In genomic region chr8:110145538-110145937, GRCm38 (mm10) we compare ENCODE assay signal across 9 mouse cellular contexts. TPM values are rescaled to one million over a fixed set of nuclear protein-coding genes. Genes with fewer than 3 reads are reported as not detected.
DNase-seq lines count a peak whose midpoint lies in the region; ATAC-seq and TF ChIP-seq lines count a peak whose summit lies in the region.
"Had no signal": no experiment of that assay in that cellular context is flagged by ENCODE, and none has a peak within 500 bp of the region (broad histone marks: within the 10 kb centered on the region; RNA-seq: fewer than 3 reads in every experiment).

No protein-coding gene starts in this region.

- no peak for ATAC-seq in liver, embryonic 12.5 days
- ATAC-seq in midbrain, embryonic 14.5 days (ENCODE audit: low FRiP score, low TSS enrichment): no peak

- intact Hi-C loops in left cerebral cortex, adult 2 months (cut with DNase I): loop anchor here (5.0 kb wide), 1 partner anchor 332 kb away; no protein-coding TSS in a partner anchor

- no peaks in the 10 kb centered on the region for H3K79me2 ChIP-seq in liver, adult 2 months (ENCODE audit: control insufficient read depth, insufficient read depth, low read length)

- peak; percentile 17 for DNase-seq in liver, adult 2 months (ENCODE audit: extremely low read depth, low read depth, low spot score)
- DNase-seq in adrenal gland, adult 18-20 months (ENCODE audit: low spot score in 2 of 2): peak; percentile 46 to 49
- peak; percentile 61 for DNase-seq in hindbrain, embryonic 10.5 days (ENCODE audit: low spot score)
- peak; percentile 46 to 67 for DNase-seq in left cerebral cortex, adult 2 months (ENCODE audit: extremely low spot score in 1 of 2, low spot score in 2 of 2)
- DNase-seq in midbrain, embryonic 14.5 days: peak; percentile 87
- DNase-seq in thymus, postnatal 14 days: peak; percentile 36

- no peak overlapping the region for H3K9ac ChIP-seq in liver, adult 2 months (ENCODE audit: low read depth, low read length)
- no peak overlapping the region for H3K9ac ChIP-seq in liver, embryonic 12.5 days
- H3K9ac ChIP-seq in midbrain, embryonic 14.5 days (replicated peaks; ENCODE audit: low read length): no peak overlapping the region

- H3K27me3 ChIP-seq in liver, adult 2 months (ENCODE audit: control insufficient read depth, insufficient read depth, low read length): no peaks in the 10 kb centered on the region; the same call in 1 of the 2 replicates
- 0 out of 2 replicates have a peak, but pooled peaks cover 3% of the 10 kb centered on the region for H3K27me3 ChIP-seq in liver, embryonic 12.5 days (replicated peaks)
- no peaks in the 10 kb centered on the region for H3K27me3 ChIP-seq in hindbrain, embryonic 10.5 days (ENCODE audit: insufficient read depth, poor library complexity, severe bottlenecking)
- H3K27me3 ChIP-seq in midbrain, embryonic 14.5 days (ENCODE audit: control insufficient read depth, insufficient read depth, low read length): no peaks in the 10 kb centered on the region

- no peaks in the 10 kb centered on the region for H3K9me3 ChIP-seq in liver, embryonic 12.5 days (replicated peaks)
- no peaks in the 10 kb centered on the region for H3K9me3 ChIP-seq in hindbrain, embryonic 10.5 days
- H3K9me3 ChIP-seq in midbrain, embryonic 14.5 days (ENCODE audit: control insufficient read depth, low read length): no peaks in the 10 kb centered on the region

- H3K36me3 ChIP-seq in liver, adult 2 months (ENCODE audit: control insufficient read depth, insufficient read depth, low read length): no peaks in the 10 kb centered on the region
- H3K36me3 ChIP-seq in liver, embryonic 12.5 days: no peaks in the 10 kb centered on the region
- H3K36me3 ChIP-seq in hindbrain, embryonic 10.5 days: no peaks in the 10 kb centered on the region
- no peaks in the 10 kb centered on the region for H3K36me3 ChIP-seq in midbrain, embryonic 14.5 days (ENCODE audit: control insufficient read depth, insufficient read depth, low read length)

- peak; percentile 82 for TF ChIP-seq CTCF in liver, adult 2 months (IDR thresholded peaks at IDR 0.05; ENCODE audit: low read depth, low read length)
- peak; percentile 86 for TF ChIP-seq CTCF in cortical plate, adult 2 months (IDR thresholded peaks at IDR 0.05; ENCODE audit: extremely low read depth, insufficient read depth, low read length)
- TF ChIP-seq CTCF in left cerebral cortex, adult 2 months (IDR thresholded peaks at IDR 0.05): peak; percentile 67

- no peak overlapping the region for H3K4me2 ChIP-seq in liver, embryonic 12.5 days
- H3K4me2 ChIP-seq in midbrain, embryonic 14.5 days (ENCODE audit: low read length): no peak overlapping the region

- 3% methylated on average over 4 of the region's 4 CpGs for WGBS in liver, adult 2 months
- WGBS in liver, embryonic 12.5 days (ENCODE audit: insufficient replicate concordance): under 1% methylated on average over 4 of the region's 4 CpGs
- under 1% methylated on average over 4 of the region's 4 CpGs for WGBS in hindbrain, embryonic 10.5 days
- 0% methylated on average over 4 of the region's 4 CpGs for WGBS in midbrain, embryonic 14.5 days

- no peaks in the 10 kb centered on the region for H3K4me1 ChIP-seq in liver, adult 2 months (ENCODE audit: control insufficient read depth, insufficient read depth, low read length)
- no peaks in the 10 kb centered on the region for H3K4me1 ChIP-seq in liver, embryonic 12.5 days
- no peaks in the 10 kb centered on the region for H3K4me1 ChIP-seq in cortical plate, adult 2 months (ENCODE audit: control insufficient read depth, insufficient read depth, low read length)
- H3K4me1 ChIP-seq in hindbrain, embryonic 10.5 days (replicated peaks): 0 out of 2 replicates have a peak, but pooled peaks cover 4% of the 10 kb centered on the region
- no peaks in the 10 kb centered on the region for H3K4me1 ChIP-seq in midbrain, embryonic 14.5 days (ENCODE audit: control insufficient read depth, insufficient read depth, low read length)

- no peak for TF ChIP-seq POLR2A in liver, adult 2 months (IDR thresholded peaks at IDR 0.05; ENCODE audit: extremely low read depth, insufficient read depth, low read length)
- TF ChIP-seq POLR2A in cortical plate, adult 2 months (IDR thresholded peaks at IDR 0.05; ENCODE audit: extremely low read depth, insufficient read depth, low read length): no peak

- no peak overlapping the region for H3K27ac ChIP-seq in liver, adult 2 months (replicated peaks; ENCODE audit: insufficient read depth, low read depth, low read length)
- H3K27ac ChIP-seq in liver, embryonic 12.5 days: no peak overlapping the region
- H3K27ac ChIP-seq in cortical plate, adult 2 months (ENCODE audit: insufficient read depth, low read length): no peak overlapping the region
- H3K27ac ChIP-seq in hindbrain, embryonic 10.5 days: no peak overlapping the region
- H3K27ac ChIP-seq in left cerebral cortex, adult 2 months: no peak overlapping the region
- H3K27ac ChIP-seq in midbrain, embryonic 14.5 days (replicated peaks; ENCODE audit: low read depth, low read length): no peak overlapping the region

- no peak overlapping the region for H3K4me3 ChIP-seq in liver, adult 2 months (ENCODE audit: insufficient read depth, low read depth, low read length)
- H3K4me3 ChIP-seq in liver, embryonic 12.5 days: no peak overlapping the region
- H3K4me3 ChIP-seq in cortical plate, adult 2 months (ENCODE audit: insufficient read depth, low read length): no peak overlapping the region
- no peak overlapping the region for H3K4me3 ChIP-seq in hindbrain, embryonic 10.5 days
- H3K4me3 ChIP-seq in left cerebral cortex, adult 2 months: no peak overlapping the region
- H3K4me3 ChIP-seq in midbrain, embryonic 14.5 days (replicated peaks; ENCODE audit: low read depth, low read length): no peak overlapping the region

RNA-seq across cellular contexts. Expression of gene Calb2, which starts 22.5 kb away (rescaled TPM):
- not detected in 2 replicates for total RNA-seq in liver, adult 2 months (2014; rRNA removed)
- polyA plus RNA-seq in liver, adult 2 months (2012; rRNA removed): not detected in 2 replicates
- polyA plus RNA-seq in liver, embryonic 12.5 days (2016; fragmentation: Nextera tagmentation; extraction: Ambion mirVana): 0.08 TPM in 1 of 2 replicates, not detected in the other
- total RNA-seq in adrenal gland, adult 18-20 months (2021): 1 to 10 TPM in 1 of 2 experiments, under 1 TPM in 1; 0.36 to 1.2 TPM
- 14.4 and 15.3 TPM in 2 replicates for polyA plus RNA-seq in cortical plate, adult 2 months (2012; rRNA removed)
- polyA plus RNA-seq in hindbrain, embryonic 10.5 days (2016; fragmentation: Nextera tagmentation; extraction: Ambion mirVana): 7.2 and 28.1 TPM in 2 replicates
- total RNA-seq in left cerebral cortex, adult 2 months (2021): 10 to 100 TPM; 20.4 to 26.8 TPM
- polyA plus RNA-seq in midbrain, embryonic 14.5 days (2014; fragmentation: Nextera tagmentation; extraction: Ambion mirVana): 97.2 and 120 TPM in 2 replicates

RNA-seq across cellular contexts. Expression of gene Gm17720, which starts 43.0 kb away (rescaled TPM):
- total RNA-seq in liver, adult 2 months (2014; rRNA removed): not detected in 2 replicates
- not detected in 2 replicates for polyA plus RNA-seq in liver, adult 2 months (2012; rRNA removed)
- not detected in 2 replicates for polyA plus RNA-seq in liver, embryonic 12.5 days (2016; fragmentation: Nextera tagmentation; extraction: Ambion mirVana)
- not detected for total RNA-seq in adrenal gland, adult 18-20 months (2021)
- polyA plus RNA-seq in cortical plate, adult 2 months (2012; rRNA removed): not detected in 2 replicates
- not detected in 2 replicates for polyA plus RNA-seq in hindbrain, embryonic 10.5 days (2016; fragmentation: Nextera tagmentation; extraction: Ambion mirVana)
- total RNA-seq in left cerebral cortex, adult 2 months (2021): not detected
- polyA plus RNA-seq in midbrain, embryonic 14.5 days (2014; fragmentation: Nextera tagmentation; extraction: Ambion mirVana): not detected in 2 replicates
- polyA plus RNA-seq: frontal cortex, adult 2 months had no signal

RNA-seq across cellular contexts. Expression of gene Gm21964, which starts 44.5 kb away (rescaled TPM):
- not detected in 2 replicates for total RNA-seq in liver, adult 2 months (2014; rRNA removed)
- polyA plus RNA-seq in liver, adult 2 months (2012; rRNA removed): not detected in 2 replicates
- polyA plus RNA-seq in liver, embryonic 12.5 days (2016; fragmentation: Nextera tagmentation; extraction: Ambion mirVana): not detected in 2 replicates
- not detected for total RNA-seq in adrenal gland, adult 18-20 months (2021)
- not detected in 2 replicates for polyA plus RNA-seq in cortical plate, adult 2 months (2012; rRNA removed)
- not detected in 2 replicates for polyA plus RNA-seq in hindbrain, embryonic 10.5 days (2016; fragmentation: Nextera tagmentation; extraction: Ambion mirVana)
- total RNA-seq in left cerebral cortex, adult 2 months (2021): not detected
- not detected in 2 replicates for polyA plus RNA-seq in midbrain, embryonic 14.5 days (2014; fragmentation: Nextera tagmentation; extraction: Ambion mirVana)
- polyA plus RNA-seq: frontal cortex, adult 2 months had no signal

Comparison
In these comparisons a context has a peak if more than half of its experiments do, and no peak if none do; other contexts are left out.
1. DNase-seq: peak in every context shown above with its lines; median percentile 87 in midbrain, embryonic 14.5 days; 61 in hindbrain, embryonic 10.5 days; 56 in left cerebral cortex, adult 2 months; 48 in adrenal gland, adult 18-20 months; 36 in thymus, postnatal 14 days; 17 in liver, adult 2 months.